In genomic region chr10:60284248-60284647, GRCm38 (mm10) we compare ENCODE assay signal across 8 mouse cellular contexts. TPM values are rescaled to one million over a fixed set of nuclear protein-coding genes. Genes with fewer than 3 reads are reported as not detected.
DNase-seq lines count a peak whose midpoint lies in the region; ATAC-seq and TF ChIP-seq lines count a peak whose summit lies in the region.
"Had no signal": no experiment of that assay in that cellular context is flagged by ENCODE, and none has a peak within 500 bp of the region (broad histone marks: within the 10 kb centered on the region; RNA-seq: fewer than 3 reads in every experiment).

No protein-coding gene starts in this region.

- H3K27ac ChIP-seq in brown adipose tissue, adult 24 weeks (replicated peaks; ENCODE audit: low read depth, low read length) = peak overlapping the region; percentile 62
- H3K27ac ChIP-seq in hindbrain, embryonic 16.5 days (ENCODE audit: low read depth, low read length) = peak overlapping the region; percentile 83
- peak overlapping the region; percentile 67 for H3K27ac ChIP-seq in midbrain, embryonic 11.5 days (ENCODE audit: low read depth, low read length)

- no peaks in the 10 kb centered on the region for H3K9me3 ChIP-seq in G1E (replicated peaks)
- no peaks in the 10 kb centered on the region for H3K9me3 ChIP-seq in hindbrain, embryonic 16.5 days (ENCODE audit: control insufficient read depth, low read length)
- H3K9me3 ChIP-seq in midbrain, embryonic 11.5 days (ENCODE audit: control insufficient read depth, low read length) = no peaks in the 10 kb centered on the region

- H3K4me1 ChIP-seq in G1E (ENCODE audit: insufficient read depth, low read depth, low read length) = peaks cover 71% of the 10 kb centered on the region
- H3K4me1 ChIP-seq in brown adipose tissue, adult 24 weeks (ENCODE audit: control insufficient read depth, insufficient read depth, insufficient read length, low read length) = peaks cover 79% of the 10 kb centered on the region
- H3K4me1 ChIP-seq in hindbrain, embryonic 16.5 days (ENCODE audit: control insufficient read depth, insufficient read depth, low read depth, low read length) = peaks cover 77% of the 10 kb centered on the region
- H3K4me1 ChIP-seq in midbrain, embryonic 11.5 days (ENCODE audit: control insufficient read depth, insufficient read depth, low read length) = peaks cover 58% of the 10 kb centered on the region

- no peak for TF ChIP-seq CTCF in G1E (IDR thresholded peaks at IDR 0.05; ENCODE audit: low read depth, low read length)

- 48% methylated on average over 6 of the region's 6 CpGs for WGBS in hindbrain, embryonic 16.5 days
- 78% methylated on average over 6 of the region's 6 CpGs for WGBS in midbrain, embryonic 11.5 days

- DNase-seq in G1E (ENCODE audit: low spot score) = peak; percentile 22
- no peak for DNase-seq in midbrain, embryonic 11.5 days (ENCODE audit: low spot score, missing footprints)
- no peak for DNase-seq in gastrocnemius, postnatal 10 days
- DNase-seq in frontal cortex, postnatal 36 days (ENCODE audit: low spot score in 2 of 2) = no peak
- DNase-seq in right cerebral cortex, adult 18-20 months = no peak
- DNase-seq: kidney, adult 11 months had no signal

- H3K9ac ChIP-seq in hindbrain, embryonic 16.5 days (ENCODE audit: low read depth, low read length) = 0 out of 2 replicates have a peak overlapping the region, but pooled peaks have one; percentile 16
- H3K9ac ChIP-seq in midbrain, embryonic 11.5 days (ENCODE audit: low read length) = peak overlapping the region; percentile 21; the same call in 1 of the 2 replicates

- H3K27me3 ChIP-seq in G1E (ENCODE audit: insufficient read depth, low read length) = no peaks in the 10 kb centered on the region
- H3K27me3 ChIP-seq in hindbrain, embryonic 16.5 days (replicated peaks; ENCODE audit: control insufficient read depth, insufficient read depth, low read length) = no peaks in the 10 kb centered on the region
- no peaks in the 10 kb centered on the region for H3K27me3 ChIP-seq in midbrain, embryonic 11.5 days (ENCODE audit: control insufficient read depth, insufficient read depth, low read length)

- H3K4me3 ChIP-seq in G1E (ENCODE audit: low read depth, low read length) = peak overlapping the region; percentile 52; the same call in 1 of the 2 replicates
- H3K4me3 ChIP-seq in brown adipose tissue, adult 24 weeks (ENCODE audit: insufficient read depth, low read depth, low read length) = peak overlapping the region; percentile 8; the same call in 1 of the 2 replicates
- no peak overlapping the region for H3K4me3 ChIP-seq in hindbrain, embryonic 16.5 days (ENCODE audit: low read length)
- H3K4me3 ChIP-seq in midbrain, embryonic 11.5 days (ENCODE audit: low read depth, low read length) = no peak overlapping the region

- H3K4me2 ChIP-seq in hindbrain, embryonic 16.5 days (ENCODE audit: low read length) = peak overlapping the region; percentile 57
- H3K4me2 ChIP-seq in midbrain, embryonic 11.5 days = peak overlapping the region; percentile 40; the same call in 1 of the 2 replicates

- ATAC-seq in G1E (ENCODE audit: extremely low read depth, insufficient number of reproducible peaks, low FRiP score, poor library complexity, severe bottlenecking) = peak; percentile 43; the same call in 1 of the 2 replicates
- no peak for ATAC-seq in hindbrain, embryonic 16.5 days
- ATAC-seq in midbrain, embryonic 11.5 days (ENCODE audit: low FRiP score) = no peak

- H3K36me3 ChIP-seq in G1E (replicated peaks) = peaks cover 56% of the 10 kb centered on the region
- H3K36me3 ChIP-seq in hindbrain, embryonic 16.5 days (ENCODE audit: control insufficient read depth, insufficient read depth, low read length) = no peaks in the 10 kb centered on the region
- no peaks in the 10 kb centered on the region for H3K36me3 ChIP-seq in midbrain, embryonic 11.5 days (ENCODE audit: control insufficient read depth, insufficient read depth, low read length)

RNA-seq across cellular contexts. Expression of gene Psap, which starts 6.8 kb away (rescaled TPM):
- total RNA-seq in G1E (2014; fragmentation: Nextera tagmentation) = 55.7 and 74.8 TPM in 2 replicates
- 100 and 103 TPM in 2 replicates for total RNA-seq in G1E (2017)
- polyA plus RNA-seq in G1E (2012) = 32.9 and 35.8 TPM in 2 replicates
- polyA plus RNA-seq in brown adipose tissue, adult 24 weeks (2012; ENCODE audit: insufficient read depth, insufficient read length, missing spikeins) = 774 and 844 TPM in 2 replicates
- polyA plus RNA-seq in hindbrain, embryonic 16.5 days (2015; fragmentation: Nextera tagmentation; extraction: Ambion mirVana) = 218 and 239 TPM in 2 replicates
- 77.3 and 83.9 TPM in 2 replicates for polyA plus RNA-seq in midbrain, embryonic 11.5 days (2014; fragmentation: Nextera tagmentation; extraction: Ambion mirVana)
- total RNA-seq in gastrocnemius, postnatal 10 days (2021) = 100 to 1,000 TPM; 405 to 444 TPM

Comparison
In these comparisons a context has a peak if more than half of its experiments do, and no peak if none do; other contexts are left out.
1. H3K4me3 ChIP-seq: peak in G1E (single experiment) and brown adipose tissue, adult 24 weeks (single experiment); none in hindbrain, embryonic 16.5 days (single experiment) and midbrain, embryonic 11.5 days (single experiment).
2. Peak in every context shown above with its lines, with median percentiles within 50 percentile points of each other: H3K27ac ChIP-seq.